Mouse (Mus musculus) MN1 (cell line): ENCODE results near the gene Eif4e3.
A peak's percentile ranks its signal among the peaks of the same experiment; 100 is the strongest.

Experiments
- DNase-seq: peaks from one replicate; pipeline ENCODE4 v3.0.0-alpha.2; 2016; ENCODE audit warnings: low spot score

Gene Eif4e3

GRCm38 (mm10) chr6:99624542-99624941 lies 42.0 kb downstream of the Eif4e3 start:
- DNase-seq = no peak

DNA sequence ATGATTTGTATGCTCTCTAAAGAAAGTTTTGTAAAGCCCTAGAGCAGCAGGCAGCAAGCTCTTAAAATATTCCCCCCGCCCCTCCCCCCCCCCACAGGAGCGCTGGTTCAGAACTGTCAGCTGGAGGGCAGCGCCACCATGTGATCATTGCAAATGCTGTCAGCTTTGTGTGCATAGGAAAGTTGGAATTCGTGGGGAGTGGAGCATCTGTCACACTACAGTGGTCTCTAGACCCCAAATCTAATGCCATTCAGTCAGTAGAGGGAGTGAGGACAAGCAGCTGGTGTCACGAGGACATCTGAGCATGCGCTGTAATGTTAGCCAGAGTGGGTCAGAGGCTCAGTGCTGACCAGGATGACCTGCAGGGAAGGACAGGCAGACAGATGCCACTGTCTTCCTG lies 42.9 kb downstream of the Eif4e3 start:
- DNase-seq = no peak

DNA sequence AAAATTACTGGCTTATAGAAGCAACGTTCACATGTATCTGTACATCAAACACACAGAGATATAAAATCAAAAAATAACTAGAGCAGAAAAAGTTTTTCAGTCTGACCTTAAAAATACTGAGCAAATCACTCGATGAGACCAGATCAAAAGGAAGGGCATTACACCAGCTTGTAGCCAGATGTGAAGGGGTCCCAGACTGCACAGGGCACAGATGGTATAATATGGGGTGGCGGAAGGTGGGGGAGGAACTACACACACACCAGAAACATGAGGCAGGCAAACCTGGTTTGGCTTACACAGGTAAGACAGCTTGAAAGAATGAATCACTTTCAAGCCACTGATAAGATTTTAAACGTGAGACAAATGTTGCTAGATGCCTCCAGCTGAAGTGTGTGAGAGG lies 45.4 kb downstream of the Eif4e3 start:
- DNase-seq = no peak

- no peak for DNase-seq
Measured at GRCm38 (mm10) chr6:99620471-99620870, 46.1 kb downstream of the Eif4e3 start.

- DNase-seq = no peak
Measured at GRCm38 (mm10) chr6:99619964-99620363, 46.6 kb downstream of the Eif4e3 start.

- DNase-seq = no peak
Measured at GRCm38 (mm10) chr6:99619466-99619865, 47.1 kb downstream of the Eif4e3 start.

DNA sequence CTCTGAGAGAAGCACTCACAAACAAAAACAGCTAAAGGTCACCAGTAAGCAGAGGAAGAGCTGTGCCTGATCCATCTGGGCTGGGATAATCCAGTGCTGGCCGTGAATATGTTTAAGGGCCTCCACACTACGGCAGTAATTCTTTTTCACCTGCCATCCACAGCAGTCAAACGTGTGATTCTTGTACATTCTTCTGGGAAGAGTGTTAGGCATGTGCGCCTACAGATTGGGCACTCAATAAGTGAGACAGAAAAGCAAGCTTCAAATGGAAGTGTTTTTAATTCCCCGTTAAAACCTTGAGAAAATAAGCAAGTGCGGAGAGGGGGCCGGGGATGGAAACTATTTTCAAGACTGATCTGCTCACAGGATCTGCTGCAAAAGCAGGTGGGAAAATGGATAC lies 48.7 kb downstream of the Eif4e3 start:
- no peak for DNase-seq

- DNase-seq = no peak
Measured at GRCm38 (mm10) chr6:99617415-99617814, 49.2 kb downstream of the Eif4e3 start.

DNA sequence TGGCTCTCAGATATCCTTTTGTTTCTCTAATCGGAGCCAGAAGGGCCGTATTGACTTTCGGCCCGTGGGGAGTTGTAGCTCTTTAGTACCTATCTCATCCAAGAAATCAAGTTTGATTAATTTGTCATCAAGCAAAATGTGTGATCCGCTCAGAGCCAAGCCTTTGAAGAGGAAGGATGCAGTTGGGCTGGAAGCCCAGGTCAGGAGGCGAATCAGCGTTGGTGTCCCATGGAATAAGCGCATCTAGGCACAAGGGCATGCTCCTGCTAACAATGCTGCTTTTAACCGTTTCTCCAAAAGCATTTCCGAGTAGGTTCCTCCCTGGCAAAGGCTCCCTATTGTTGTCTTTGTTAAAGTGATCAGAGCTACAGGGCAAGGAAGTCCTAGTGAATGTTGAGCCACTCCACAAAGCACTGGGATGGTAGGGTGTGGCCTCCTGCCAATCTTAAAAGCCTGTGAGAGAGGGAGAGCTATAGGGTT lies 51.3 kb downstream of the Eif4e3 start:
- DNase-seq = no peak

GRCm38 (mm10) chr6:99614566-99615271 lies 51.9 kb downstream of the Eif4e3 start:
- DNase-seq = no peak

DNA sequence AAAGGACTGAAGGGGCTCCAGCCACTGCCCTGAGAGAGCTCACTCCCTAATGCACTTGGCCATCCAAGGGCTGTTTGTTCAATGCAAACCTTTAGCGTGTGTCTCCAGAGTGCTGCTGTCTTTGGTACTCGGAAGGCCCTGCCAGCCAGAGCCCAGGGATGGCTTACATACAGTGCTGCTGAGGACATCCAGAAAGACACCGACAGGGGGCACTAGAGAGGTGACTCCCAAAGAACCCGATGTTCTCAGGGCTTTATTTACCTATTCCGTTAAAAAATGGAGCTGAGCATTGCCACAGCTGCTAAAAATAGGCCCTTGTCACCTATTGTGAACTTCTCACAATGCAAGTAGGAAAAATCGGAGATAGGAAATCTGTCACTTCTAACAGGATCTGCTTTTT lies 54.7 kb downstream of the Eif4e3 start:
- DNase-seq = no peak

DNA sequence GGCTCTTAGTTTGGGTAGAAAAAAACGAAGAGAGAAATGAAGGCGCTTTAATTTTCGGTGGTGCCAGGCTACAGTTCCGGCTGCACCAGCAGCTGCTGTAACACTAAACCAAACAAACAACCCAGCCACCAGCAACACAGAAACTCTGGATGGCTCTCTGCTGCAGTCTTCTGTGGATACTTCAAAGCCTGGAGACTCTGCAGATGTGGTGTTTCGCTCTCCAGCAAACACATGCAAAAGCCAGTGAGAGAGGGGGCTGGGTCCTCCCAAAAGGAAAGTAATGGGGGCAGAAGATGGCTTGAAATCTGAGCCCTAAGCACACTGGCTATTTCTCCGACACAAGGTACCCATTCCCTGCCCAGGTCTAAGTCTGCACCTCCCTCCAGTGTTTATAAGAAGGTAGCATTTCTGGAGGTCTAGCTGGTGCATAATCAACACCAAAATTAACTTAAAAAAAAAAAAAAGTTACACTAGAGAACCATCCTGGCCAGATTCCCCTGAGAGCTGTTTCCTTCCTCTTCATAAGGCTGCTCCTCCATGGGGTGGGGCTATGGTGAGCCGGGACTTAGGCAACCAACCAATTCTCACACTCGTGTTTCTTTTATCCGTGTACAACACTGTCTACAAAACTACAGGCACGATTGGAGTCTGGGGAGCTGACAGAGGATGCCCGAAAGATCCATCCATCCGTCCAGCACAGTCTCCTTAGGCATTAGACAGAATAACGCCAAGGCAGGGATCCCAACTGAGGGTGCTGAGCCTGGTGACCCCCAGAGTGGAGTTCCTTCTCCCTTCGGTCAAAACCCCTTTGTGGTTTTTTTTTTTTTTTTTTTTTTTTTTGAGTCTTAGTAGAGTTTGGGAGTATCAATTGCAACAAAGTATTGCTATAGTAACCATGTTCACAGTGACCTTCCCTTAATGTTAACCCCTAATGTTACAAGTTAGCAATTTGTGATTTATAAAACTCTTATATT lies 55.8 kb downstream of the Eif4e3 start:
- no peak for DNase-seq

- DNase-seq = no peak
Measured at GRCm38 (mm10) chr6:99606079-99606478, 60.5 kb downstream of the Eif4e3 start.

- DNase-seq = no peak
Measured at GRCm38 (mm10) chr6:99604758-99605157, 61.8 kb downstream of the Eif4e3 start.

DNA sequence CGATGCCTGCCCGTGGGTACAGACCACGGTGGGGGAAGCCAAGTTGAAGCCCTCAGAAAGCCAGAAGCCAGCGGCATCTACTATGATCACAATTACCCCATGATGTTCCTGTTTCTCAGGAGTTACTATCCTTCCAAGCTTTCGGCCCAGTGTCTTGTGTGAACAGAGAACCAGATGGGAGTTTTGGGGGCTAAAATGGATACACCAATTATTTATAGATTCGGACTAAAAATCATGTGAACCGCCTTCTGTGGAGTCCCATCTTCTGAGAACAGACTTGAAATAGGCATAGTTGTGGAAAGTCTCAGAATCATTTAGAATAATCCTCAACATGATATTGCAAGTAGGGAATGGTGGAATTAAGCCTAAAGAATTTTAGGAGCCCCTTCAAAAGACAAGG lies 64.1 kb downstream of the Eif4e3 start:
- DNase-seq = no peak

GRCm38 (mm10) chr6:99600886-99601285 lies 65.7 kb downstream of the Eif4e3 start:
- DNase-seq = no peak

DNA sequence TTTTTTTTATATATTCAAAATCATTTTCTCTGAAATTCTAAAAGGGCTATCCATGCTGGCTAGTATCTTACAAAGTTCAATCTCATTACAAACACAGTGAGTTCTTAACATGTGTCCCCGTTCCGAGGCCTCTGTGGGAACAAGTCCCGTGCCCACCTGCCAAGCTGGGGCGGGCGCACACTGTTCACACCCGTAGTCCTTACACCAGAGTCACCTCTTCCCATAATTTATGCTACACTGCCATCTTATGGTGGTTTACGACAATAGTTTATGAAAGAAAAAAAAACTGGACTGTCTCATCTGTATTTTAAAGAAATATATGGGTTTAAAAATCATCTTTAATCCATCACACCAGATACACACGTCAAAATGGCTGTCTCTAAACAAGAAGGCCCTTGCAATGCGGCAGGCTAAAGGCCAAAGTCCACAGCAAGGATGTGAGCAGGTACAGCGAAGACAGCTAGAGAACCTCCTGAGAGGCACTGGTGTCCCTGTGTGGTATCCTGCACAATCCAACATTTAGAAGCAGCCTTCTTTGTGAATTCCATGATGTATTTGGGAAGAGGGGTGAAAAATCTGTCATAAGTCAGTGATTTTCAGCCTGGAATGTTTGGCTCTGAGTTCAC lies 66.3 kb downstream of the Eif4e3 start:
- peak; percentile 71 for DNase-seq

GRCm38 (mm10) chr6:99599651-99600050 lies 66.9 kb downstream of the Eif4e3 start:
- no peak for DNase-seq

DNA sequence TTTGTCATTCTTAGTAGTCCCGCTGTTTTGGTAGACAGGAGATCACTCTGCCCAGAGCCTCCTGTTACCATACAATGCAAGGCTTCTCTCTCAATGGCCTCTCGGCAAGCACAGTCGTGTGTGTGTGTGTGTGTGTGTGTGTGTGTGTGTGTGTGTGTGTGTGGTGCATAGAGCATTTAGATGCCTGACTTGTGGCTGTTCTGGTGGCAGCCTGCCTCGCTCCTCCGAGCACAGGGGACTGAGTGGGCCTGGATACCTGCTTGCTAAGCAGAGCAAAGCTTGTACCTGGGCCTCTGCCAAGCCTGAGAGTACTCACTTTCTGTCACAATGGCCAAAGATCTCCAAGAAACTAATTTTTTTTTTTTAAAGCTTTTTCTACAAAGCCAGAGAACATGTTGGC lies 67.3 kb downstream of the Eif4e3 start:
- DNase-seq = no peak

DNA sequence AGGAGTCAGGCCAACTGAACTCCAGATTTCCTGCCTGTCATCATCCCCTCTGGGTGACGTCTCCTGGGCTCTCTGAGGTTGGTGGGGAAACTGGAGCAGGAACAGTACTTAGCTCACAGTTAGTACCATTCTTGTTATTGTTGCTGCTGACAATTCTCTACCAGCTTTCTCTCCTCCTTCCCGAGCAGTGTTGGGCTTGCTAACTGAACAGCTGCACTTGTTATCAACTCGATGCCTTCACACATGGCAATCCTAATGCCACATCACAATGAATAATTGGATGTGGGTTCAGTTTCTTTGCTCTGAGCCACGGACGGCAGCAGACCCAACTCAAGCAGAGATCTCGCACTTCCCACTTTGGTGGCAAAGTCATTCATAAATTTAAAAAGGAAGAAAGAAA lies 89.5 kb downstream of the Eif4e3 start:
- DNase-seq = no peak

GRCm38 (mm10) chr6:99575633-99576032 lies 90.9 kb downstream of the Eif4e3 start:
- no peak for DNase-seq
